Mouse (Mus musculus): Measurements from ENCODE around the gene Lmtk3.

GRCm38 (mm10) chr7:45760151-45760550 lies 23.4 kb upstream of the Lmtk3 start:
- TF ChIP-seq CTCF (IDR thresholded peaks at IDR 0.05; ENCODE audit: low read depth) = no peak
- no peak for TF ChIP-seq EP300 (optimal IDR thresholded peaks at IDR 0.05)

All from stomach, postnatal 0 days (tissue).